Mouse (Mus musculus) c-Kit-positive CD71-positive TER-119-negative erythroid progenitor cells, embryonic 14.5 days (primary cell): ENCODE measurements around the gene Diexf.

ENCODE experiments used
- DNase-seq: peaks from one replicate; pipeline ENCODE4 v3.0.0-alpha.2; 2013; ENCODE audit warnings: low read depth

Gene Diexf

GRCm38 (mm10) chr1:193086842-193087476 lies 43.1 kb downstream of the Diexf start:
- DNase-seq: no peak

- no peak for DNase-seq
Measured at GRCm38 (mm10) chr1:193086111-193086841, 43.8 kb downstream of the Diexf start.

GRCm38 (mm10) chr1:193085541-193086020 lies 44.5 kb downstream of the Diexf start:
- DNase-seq: no peak

- peak; percentile 7 for DNase-seq
Measured at GRCm38 (mm10) chr1:193084016-193084415, 46.1 kb downstream of the Diexf start.

GRCm38 (mm10) chr1:193083051-193083450 lies 47.0 kb downstream of the Diexf start:
- no peak for DNase-seq

- no peak for DNase-seq
Measured at GRCm38 (mm10) chr1:193082311-193082921, 47.7 kb downstream of the Diexf start.

- DNase-seq: no peak
Measured at GRCm38 (mm10) chr1:193062618-193063017, 67.5 kb downstream of the Diexf start.

- DNase-seq: no peak
Measured at GRCm38 (mm10) chr1:193060167-193060566, 69.9 kb downstream of the Diexf start.

GRCm38 (mm10) chr1:193059596-193059995 lies 70.5 kb downstream of the Diexf start:
- no peak for DNase-seq

- DNase-seq: no peak
Measured at GRCm38 (mm10) chr1:193054401-193054800, 75.7 kb downstream of the Diexf start.

- DNase-seq: no peak
Measured at GRCm38 (mm10) chr1:193053065-193053464, 77.0 kb downstream of the Diexf start.

GRCm38 (mm10) chr1:193047616-193048015 lies 82.5 kb downstream of the Diexf start:
- DNase-seq: no peak

- DNase-seq: no peak
Measured at GRCm38 (mm10) chr1:193042760-193043295, 87.2 kb downstream of the Diexf start.
